Mouse (Mus musculus) limb, embryonic 14.5 days (tissue): ENCODE data around the gene Epb41l1. TPM values are rescaled to one million over a fixed set of nuclear protein-coding genes. Genes with fewer than 3 reads are reported as not detected.
A peak's percentile ranks its signal among the peaks of the same experiment; 100 is the strongest.

Experiments used
- ATAC-seq: fragments of 200-750 bp; cut with Nextera tagmentation; 2 replicates; pipeline ENCODE4 v1.8.0; 2017; ENCODE audit warnings: low read depth, moderate number of reproducible peaks, moderate TSS enrichment; ENCODE audit not compliant: low FRiP score
- DNase-seq: peaks from one replicate; pipeline ENCODE4 v3.0.0-alpha.2; 2015; ENCODE audit warnings: low spot score
- H3K27ac ChIP-seq: fragments of 300-500 bp; sonication (generic); replicated peaks from 2 replicates; pipeline ENCODE4 v1.5.1; 2014; ENCODE audit warnings: low read depth, mild to moderate bottlenecking, low read length, moderate library complexity, mixed read lengths
- H3K27me3 ChIP-seq: fragments of 300-500 bp; sonication (generic); 2 replicates; pipeline ENCODE4 v1.6.1; 2014; ENCODE audit warnings: low read length, mixed read lengths; ENCODE audit not compliant: control insufficient read depth, insufficient read depth
- H3K36me3 ChIP-seq: fragments of 300-500 bp; sonication (generic); 2 replicates; pipeline ENCODE4 v1.6.1; 2014; ENCODE audit warnings: mild to moderate bottlenecking, low read length, moderate library complexity, mixed read lengths; ENCODE audit not compliant: control insufficient read depth, insufficient read depth
- H3K4me1 ChIP-seq: fragments of 300-500 bp; sonication (generic); 2 replicates; pipeline ENCODE4 v1.6.1; 2014; ENCODE audit warnings: antibody characterized with exemption, low read length, mixed read lengths; ENCODE audit not compliant: control insufficient read depth, insufficient read depth
- H3K4me2 ChIP-seq: fragments of 300-500 bp; sonication (generic); replicated peaks from 2 replicates; pipeline ENCODE4 v1.6.1; 2014; ENCODE audit warnings: low read depth, mild to moderate bottlenecking, low read length, moderate library complexity; ENCODE audit not compliant: severe bottlenecking
- H3K4me3 ChIP-seq: fragments of 300-500 bp; sonication (generic); replicated peaks from 2 replicates; pipeline ENCODE4 v1.5.1; 2014; ENCODE audit warnings: low read length
- H3K9ac ChIP-seq: fragments of 300-500 bp; sonication (generic); 2 replicates; pipeline ENCODE4 v1.6.1; 2014; ENCODE audit warnings: mild to moderate bottlenecking, low read depth, low read length, moderate library complexity; ENCODE audit not compliant: severe bottlenecking
- H3K9me3 ChIP-seq: fragments of 300-500 bp; sonication (generic); 2 replicates; pipeline ENCODE4 v1.6.1; 2016; ENCODE audit warnings: low read length; ENCODE audit not compliant: control insufficient read depth
- POLR2A ChIP-seq: fragments of 200-500 bp; IDR thresholded peaks from 2 replicates; pipeline ENCODE4 v1.8.0; 2012; ENCODE audit warnings: inconsistent platforms, mild to moderate bottlenecking, moderate library complexity, borderline replicate concordance; ENCODE audit not compliant: insufficient read depth, insufficient read length; ENCODE audit errors: extremely low read depth
- WGBS: fragments of 180-500 bp; shearing (Covaris S2); extraction: QIAGEN DNeasy Blood & Tissue Kit; methylation state at CpG from one replicate; pipeline ENCODE4 v1.1.7; 2014; 5-methylcytosine and 5-hydroxymethylcytosine counted together
- polyA plus RNA-seq, 2 experiments: library from polyadenylated mRNA; depleted of rRNA in 1 of 2; stranded (reverse) in 1 of 2; unstranded in 1 of 2; fragments of >200 nt; fragmentation: Nextera tagmentation in 1 of 2; extraction: Ambion mirVana in 1 of 2; gene quantifications; 2 replicates each; pipeline versions ENCODE4 v1.2.1 to v1.2.3; 2012 to 2014

Gene Epb41l1
- polyA plus RNA-seq, 2 experiments: 5.0 to 37.0 TPM

DNA sequence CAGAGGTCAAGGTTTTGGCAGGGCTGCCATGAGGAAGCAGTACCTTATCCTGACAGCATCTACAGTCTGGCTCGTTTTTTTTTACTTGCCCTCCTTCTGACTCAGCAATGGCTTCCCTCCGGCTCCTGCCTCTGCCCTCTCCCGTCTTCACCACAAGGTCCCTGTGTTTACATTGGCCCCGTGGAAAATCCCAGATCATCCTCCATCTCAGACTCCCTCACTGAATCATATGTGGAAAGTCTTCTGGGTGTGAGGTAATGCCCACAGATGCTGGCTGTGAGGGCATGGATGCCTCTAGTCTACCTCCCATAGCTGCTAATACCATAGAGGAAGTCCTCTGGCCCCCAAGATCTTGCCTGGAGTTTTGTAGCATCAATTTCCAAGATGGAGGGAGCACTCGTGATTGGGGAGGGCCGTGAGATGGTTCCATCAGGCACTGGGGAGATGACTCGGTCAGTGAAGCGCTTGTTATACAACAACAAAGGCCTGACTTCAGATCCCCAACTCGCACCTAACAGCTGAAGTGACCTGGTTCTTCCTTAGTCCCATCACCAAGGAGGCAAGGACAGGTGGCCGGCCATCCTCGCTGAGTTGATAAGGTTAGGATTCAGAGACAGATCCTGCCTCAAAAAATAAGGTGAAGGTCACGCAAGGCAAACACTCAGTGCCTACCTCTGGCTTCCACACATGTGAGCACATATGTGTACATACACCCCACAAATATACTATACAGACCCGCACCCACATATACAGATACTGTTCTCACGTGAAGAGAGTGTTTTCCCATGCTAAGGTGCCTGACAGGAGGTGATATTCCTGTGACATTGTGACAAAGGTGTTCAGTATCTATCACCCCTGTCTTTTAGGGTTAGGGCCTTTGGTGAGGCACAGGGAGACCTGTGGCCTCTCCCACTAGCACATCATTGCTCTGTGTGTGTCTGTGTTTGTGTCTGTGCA is 36.0 kb downstream of the Epb41l1 start:
- DNase-seq: no peak
- H3K27me3 ChIP-seq: no peaks in the 10 kb centered on the region
- peaks cover 11% of the 10 kb centered on the region for H3K4me1 ChIP-seq
- H3K9me3 ChIP-seq: no peaks in the 10 kb centered on the region
- no peak overlapping the region for H3K4me3 ChIP-seq
- H3K4me2 ChIP-seq: no peak overlapping the region
- no peaks in the 10 kb centered on the region for H3K36me3 ChIP-seq
- no peak for ATAC-seq
- TF ChIP-seq POLR2A: no peak
- no peak overlapping the region for H3K9ac ChIP-seq
- WGBS: 76% methylated on average over 14 of the region's 14 CpGs
- H3K27ac ChIP-seq: no peak overlapping the region

DNA sequence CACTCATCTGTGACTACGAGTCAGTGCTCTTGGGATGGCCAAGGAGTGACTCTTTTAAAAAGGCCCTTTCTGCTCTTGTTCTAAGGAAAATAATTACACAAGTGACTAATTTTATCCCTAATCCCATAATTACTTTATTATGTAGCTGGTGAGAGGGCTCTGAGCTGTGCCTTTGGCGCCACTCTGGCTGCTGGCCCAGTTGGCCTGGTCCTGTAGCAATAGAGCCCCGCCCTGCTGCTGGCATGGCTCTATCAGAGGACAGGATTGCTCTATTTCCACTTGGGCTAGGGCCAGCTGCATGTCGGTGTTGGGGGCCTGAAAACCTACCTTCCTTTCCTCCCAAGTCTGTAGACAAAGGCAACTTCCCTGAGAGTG is 36.6 kb downstream of the Epb41l1 start:
- DNase-seq (no peak), ATAC-seq (no peak)
- Histone ChIP-seq H3K27me3 (no peaks in the 10 kb centered on the region), H3K27ac (0 out of 2 replicates have a peak overlapping the region, but pooled peaks have one; percentile 10), H3K9ac (no peak overlapping the region), H3K9me3 (no peaks in the 10 kb centered on the region), H3K4me3 (no peak overlapping the region), H3K4me2 (no peak overlapping the region), H3K36me3 (no peaks in the 10 kb centered on the region), H3K4me1 (peaks cover 11% of the 10 kb centered on the region)
- TF ChIP-seq POLR2A: no peak
- WGBS: 36% methylated on average over 4 of the region's 4 CpGs

DNA sequence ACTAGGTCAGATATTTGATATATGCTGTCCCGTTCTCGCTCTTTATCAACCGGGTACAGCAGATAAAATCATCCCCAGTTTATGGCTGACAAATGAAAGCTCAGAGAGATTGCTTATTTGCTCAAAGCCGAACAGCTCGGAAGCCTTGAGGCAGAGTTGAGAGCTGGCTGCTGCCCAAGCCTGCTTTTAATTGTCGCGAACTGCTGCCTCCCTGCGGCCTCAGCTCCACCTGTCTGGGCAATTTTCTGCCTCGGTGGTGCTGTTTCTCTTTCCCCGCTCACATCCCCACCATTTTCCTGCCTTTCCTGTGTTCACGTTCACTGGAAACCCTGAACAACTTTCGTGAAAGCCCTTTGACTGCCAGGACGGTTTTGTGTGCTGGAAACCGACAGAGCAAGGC is 39.8 kb downstream of the Epb41l1 start:
- H3K9me3 ChIP-seq: no peaks in the 10 kb centered on the region
- ATAC-seq (no peak), DNase-seq (peak; percentile 74)
- 0 out of 2 replicates have a peak overlapping the region, but pooled peaks have one; percentile 5 for H3K27ac ChIP-seq
- no peaks in the 10 kb centered on the region for H3K27me3 ChIP-seq
- H3K4me1 ChIP-seq: peaks cover 11% of the 10 kb centered on the region
- H3K36me3 ChIP-seq: no peaks in the 10 kb centered on the region
- peak overlapping the region; percentile 16; the same call in 1 of the 2 replicates for H3K9ac ChIP-seq
- WGBS: 19% methylated on average over 14 of the region's 14 CpGs
- no peak overlapping the region for H3K4me3 ChIP-seq
- peak overlapping the region; percentile 15; the same call in 1 of the 2 replicates for H3K4me2 ChIP-seq
- TF ChIP-seq POLR2A: no peak

DNA sequence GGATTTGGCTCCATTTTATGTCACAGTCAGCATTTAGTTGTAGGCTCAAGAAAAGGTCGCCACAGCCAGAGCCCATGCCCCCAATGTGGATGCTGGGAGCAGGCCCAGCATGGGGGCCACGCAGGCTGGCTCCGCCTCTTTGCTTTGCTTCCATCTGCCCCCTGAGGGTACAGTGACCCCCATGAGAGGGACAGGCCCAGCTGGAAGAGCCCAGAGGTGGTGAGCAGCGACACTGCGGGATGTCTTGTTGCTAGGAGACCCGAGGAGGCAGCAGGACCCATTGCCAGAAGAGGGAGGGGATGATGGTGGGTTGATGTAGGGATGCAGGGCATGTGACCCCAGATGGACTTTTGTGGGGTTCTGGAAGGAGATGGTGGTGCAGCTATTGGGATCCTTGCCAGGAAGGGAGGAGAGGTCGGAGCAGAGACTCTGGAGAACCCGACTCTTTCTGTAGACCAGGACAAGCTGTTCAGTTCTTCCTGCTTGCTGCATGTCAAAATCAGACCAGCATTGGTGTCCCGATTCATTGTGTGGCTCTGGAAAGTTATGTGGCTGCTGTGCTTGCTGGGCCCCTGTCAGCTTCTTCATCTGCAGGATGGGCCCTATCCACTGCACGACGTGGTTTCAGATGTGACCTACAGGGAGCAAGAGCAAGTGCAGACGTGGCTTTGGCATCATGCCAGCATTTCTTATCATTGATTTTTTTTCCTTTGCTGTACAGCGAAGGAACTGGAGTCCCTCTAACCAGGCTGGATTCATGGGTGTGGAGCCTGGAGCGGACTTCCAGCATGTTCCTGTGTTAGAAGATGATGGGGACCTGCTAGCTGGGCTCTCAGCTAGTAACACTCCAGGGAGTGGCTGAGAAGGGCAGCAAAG is 41.7 kb downstream of the Epb41l1 start:
- no peak for TF ChIP-seq POLR2A
- ATAC-seq (no peak), DNase-seq (peak; percentile 37)
- no peak overlapping the region for H3K27ac ChIP-seq
- peaks cover 9% of the 10 kb centered on the region for H3K4me1 ChIP-seq
- H3K4me3 ChIP-seq: no peak overlapping the region
- no peaks in the 10 kb centered on the region for H3K27me3 ChIP-seq
- H3K9me3 ChIP-seq: no peaks in the 10 kb centered on the region
- no peak overlapping the region for H3K9ac ChIP-seq
- no peaks in the 10 kb centered on the region for H3K36me3 ChIP-seq
- H3K4me2 ChIP-seq: no peak overlapping the region
- WGBS: 52% methylated on average over 14 of the region's 14 CpGs

DNA sequence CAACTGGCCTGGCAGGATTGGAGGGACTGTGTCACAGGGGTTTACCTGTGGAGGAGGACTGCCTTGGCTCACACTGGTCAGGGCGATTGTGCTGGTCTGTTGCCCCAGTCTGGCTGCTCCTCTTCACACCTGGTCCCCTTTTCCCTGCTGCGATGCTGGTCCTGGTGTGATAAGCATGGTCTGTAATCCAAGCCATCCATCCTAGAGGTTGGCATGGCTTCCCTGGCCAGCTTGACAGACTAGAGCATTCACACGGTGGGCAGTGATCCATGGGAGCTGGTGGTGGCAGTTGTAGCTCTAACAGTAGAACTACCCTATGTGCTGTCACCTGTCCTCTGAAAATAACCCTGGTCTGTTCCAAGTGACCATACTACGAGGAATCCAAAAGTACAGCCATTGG is 43.7 kb downstream of the Epb41l1 start:
- H3K36me3 ChIP-seq: no peaks in the 10 kb centered on the region
- no peak for ATAC-seq
- H3K4me1 ChIP-seq: peaks cover 9% of the 10 kb centered on the region
- DNase-seq: no peak
- no peak overlapping the region for H3K4me2 ChIP-seq
- no peaks in the 10 kb centered on the region for H3K27me3 ChIP-seq
- H3K9me3 ChIP-seq: no peaks in the 10 kb centered on the region
- TF ChIP-seq POLR2A: no peak
- H3K9ac ChIP-seq: no peak overlapping the region
- no peak overlapping the region for H3K27ac ChIP-seq
- WGBS: 85% methylated on average over 4 of the region's 4 CpGs
- no peak overlapping the region for H3K4me3 ChIP-seq
